17 mouse cellular contexts compared by ENCODE assay signal in the genomic region with DNA sequence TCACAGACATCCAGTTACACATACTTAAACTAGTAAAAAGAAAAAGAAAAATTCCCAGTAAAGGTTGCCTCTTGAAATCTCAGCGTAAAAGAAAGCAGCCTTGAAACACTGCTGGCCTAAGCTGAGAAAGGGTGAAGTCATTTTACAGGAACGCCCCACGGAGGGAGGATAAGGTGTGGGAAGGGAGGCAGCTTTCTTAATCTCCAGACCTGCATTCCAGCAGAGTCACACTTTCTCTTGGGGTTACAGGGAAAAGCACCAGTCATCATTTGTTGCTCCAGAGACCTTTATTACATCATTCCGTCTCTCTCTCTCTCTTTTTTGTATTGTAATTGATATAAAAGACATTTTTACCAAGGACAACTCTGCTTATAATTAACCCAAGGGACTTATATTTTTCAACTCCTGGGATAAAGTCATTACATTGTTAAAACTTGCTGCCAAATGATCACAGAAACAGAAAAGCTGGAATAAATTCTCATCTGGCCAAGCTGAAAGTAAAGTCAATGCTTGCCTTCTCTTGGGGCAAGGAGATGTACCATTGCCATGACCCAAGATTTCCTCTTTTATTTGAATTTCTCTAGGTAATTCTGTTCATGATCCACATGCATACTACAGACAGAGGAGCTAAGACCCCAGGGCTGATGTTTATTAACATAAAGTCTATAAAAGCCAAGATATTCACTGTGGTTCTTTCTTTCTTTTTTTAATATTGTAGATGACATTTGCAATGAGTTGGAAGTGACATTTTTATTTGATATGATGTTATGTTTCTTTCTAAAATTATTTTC.
"Had no signal": no experiment of that assay in that cellular context is flagged by ENCODE, and none has a peak within 500 bp of the region (broad histone marks: within the 10 kb centered on the region; RNA-seq: fewer than 3 reads in every experiment).

No protein-coding gene starts in this region.

- ATAC-seq: midbrain, embryonic 13.5 days; midbrain, embryonic 16.5 days had no signal

- H3K4me2 ChIP-seq: liver, embryonic 13.5 days; midbrain, embryonic 13.5 days; neural tube, embryonic 13.5 days had no signal

- H3K27me3 ChIP-seq: liver, embryonic 13.5 days; megakaryocyte, embryonic 14.5 days; midbrain, embryonic 13.5 days; neural tube, embryonic 13.5 days had no signal

- H3K27ac ChIP-seq: layer of hippocampus, adult 2 months; liver, embryonic 13.5 days; midbrain, embryonic 10.5 days; midbrain, embryonic 13.5 days; neural tube, embryonic 13.5 days had no signal

- H3K4me3 ChIP-seq: layer of hippocampus, adult 2 months; liver, embryonic 13.5 days; megakaryocyte, embryonic 14.5 days; midbrain, embryonic 10.5 days; midbrain, embryonic 13.5 days; myocyte; neural tube, embryonic 13.5 days had no signal

- H3K36me3 ChIP-seq: liver, embryonic 13.5 days; midbrain, embryonic 10.5 days; midbrain, embryonic 13.5 days; neural tube, embryonic 13.5 days had no signal

- H3K9ac ChIP-seq: liver, embryonic 13.5 days; midbrain, embryonic 13.5 days; neural tube, embryonic 13.5 days had no signal

- H3K9me3 ChIP-seq: liver, embryonic 13.5 days; midbrain, embryonic 10.5 days; midbrain, embryonic 13.5 days; neural tube, embryonic 13.5 days had no signal

- H3K4me1 ChIP-seq: liver, embryonic 13.5 days; megakaryocyte, embryonic 14.5 days; midbrain, embryonic 10.5 days; midbrain, embryonic 13.5 days; neural tube, embryonic 13.5 days had no signal

- DNase-seq: kidney, adult 18-20 months; kidney, adult 9 months; kidney, postnatal 25 days; layer of hippocampus, adult 9-11 months; liver, embryonic 13.5 days; lung, adult 2 months; lung, postnatal 36 days; retina, postnatal 1 day; thymus, adult 18-20 months; thymus, postnatal 36 days had no signal
